ENCODE assay signal across 8 mouse cellular contexts in the genomic region with DNA sequence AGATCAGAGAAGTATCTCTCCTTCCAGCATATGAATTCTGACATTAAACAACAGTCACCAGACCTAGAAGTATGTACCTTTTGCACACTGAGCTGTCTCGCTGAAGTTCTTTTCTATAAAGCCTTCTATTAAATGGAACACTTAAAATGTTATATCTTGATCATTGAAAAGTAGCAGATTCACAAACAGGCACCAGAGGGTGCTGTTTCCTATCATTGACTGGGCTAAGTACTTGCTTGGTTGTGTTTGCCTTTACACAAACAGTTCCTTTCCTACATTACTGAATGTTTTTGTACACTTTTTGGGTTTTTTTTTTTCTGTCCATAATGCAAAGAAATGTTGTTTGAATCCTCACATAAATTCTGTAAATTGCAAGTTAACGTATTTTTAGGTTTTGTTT. TPM values are rescaled to one million over a fixed set of nuclear protein-coding genes. Genes with fewer than 3 reads are reported as not detected.
DNase-seq lines count a peak whose midpoint lies in the region; ATAC-seq and TF ChIP-seq lines count a peak whose summit lies in the region.

No protein-coding gene starts in this region.

- no peaks in the 10 kb centered on the region for H3K9me3 ChIP-seq in forebrain, postnatal 0 days (ENCODE audit: low read length)
- no peaks in the 10 kb centered on the region for H3K9me3 ChIP-seq in forebrain, embryonic 12.5 days
- H3K9me3 ChIP-seq in midbrain, postnatal 0 days (ENCODE audit: low read length): no peaks in the 10 kb centered on the region
- no peaks in the 10 kb centered on the region for H3K9me3 ChIP-seq in midbrain, embryonic 11.5 days (ENCODE audit: control insufficient read depth, low read length)
- H3K9me3 ChIP-seq in liver, postnatal 0 days (ENCODE audit: low read length): no peaks in the 10 kb centered on the region

- DNase-seq in forebrain, postnatal 0 days: peak; percentile 65
- peak; percentile 62 for DNase-seq in midbrain, postnatal 0 days (ENCODE audit: low spot score)
- DNase-seq in midbrain, embryonic 11.5 days (ENCODE audit: low spot score, missing footprints): no peak
- DNase-seq in brain, embryonic 14.5 days (ENCODE audit: low read depth): peak; percentile 75
- peak; percentile 39 for DNase-seq in liver, postnatal 0 days
- no peak for DNase-seq in ovary, adult 18-20 months (ENCODE audit: low spot score)
- DNase-seq in gastrocnemius, postnatal 10 days: no peak

- H3K36me3 ChIP-seq in forebrain, postnatal 0 days (ENCODE audit: insufficient read depth): 0 out of 2 replicates have a peak, but pooled peaks cover 3% of the 10 kb centered on the region
- H3K36me3 ChIP-seq in forebrain, embryonic 12.5 days (replicated peaks): no peaks in the 10 kb centered on the region; the same call in 1 of the 2 replicates
- no peaks in the 10 kb centered on the region for H3K36me3 ChIP-seq in midbrain, postnatal 0 days (ENCODE audit: insufficient read depth, low read length)
- no peaks in the 10 kb centered on the region for H3K36me3 ChIP-seq in midbrain, embryonic 11.5 days (ENCODE audit: control insufficient read depth, insufficient read depth, low read length)
- peaks cover 12% of the 10 kb centered on the region for H3K36me3 ChIP-seq in liver, postnatal 0 days (replicated peaks; ENCODE audit: insufficient read depth, low read length)

- TF ChIP-seq EP300 in liver, postnatal 0 days (IDR thresholded peaks at IDR 0.05; ENCODE audit: low read depth): no peak

- TF ChIP-seq POLR2A in brain, embryonic 14.5 days (IDR thresholded peaks at IDR 0.05; ENCODE audit: borderline replicate concordance, extremely low read depth, insufficient read depth, insufficient read length, poor library complexity, severe bottlenecking): no peak

- peak; percentile 73 for TF ChIP-seq CTCF in forebrain, postnatal 0 days (IDR thresholded peaks at IDR 0.05; ENCODE audit: low read depth)
- TF ChIP-seq CTCF in midbrain, postnatal 0 days (IDR thresholded peaks at IDR 0.05): peak; percentile 77
- TF ChIP-seq CTCF in brain, embryonic 14.5 days (IDR thresholded peaks at IDR 0.05; ENCODE audit: borderline replicate concordance, extremely low read depth, insufficient read depth, insufficient read length): peak; percentile 46; the same call in 1 of the 2 replicates
- TF ChIP-seq CTCF in liver, postnatal 0 days (IDR thresholded peaks at IDR 0.05; ENCODE audit: low read depth): peak; percentile 84

- H3K4me3 ChIP-seq in forebrain, postnatal 0 days (ENCODE audit: low read depth, low read length): no peak overlapping the region
- H3K4me3 ChIP-seq in forebrain, embryonic 12.5 days (replicated peaks): no peak overlapping the region
- no peak overlapping the region for H3K4me3 ChIP-seq in midbrain, postnatal 0 days (ENCODE audit: low read depth, low read length)
- H3K4me3 ChIP-seq in midbrain, embryonic 11.5 days (ENCODE audit: low read depth, low read length): no peak overlapping the region
- H3K4me3 ChIP-seq in liver, postnatal 0 days (ENCODE audit: low read depth, low read length): no peak overlapping the region

- no peaks in the 10 kb centered on the region for H3K27me3 ChIP-seq in forebrain, postnatal 0 days (ENCODE audit: insufficient read depth, low read length)
- no peaks in the 10 kb centered on the region for H3K27me3 ChIP-seq in forebrain, embryonic 12.5 days
- H3K27me3 ChIP-seq in midbrain, postnatal 0 days (ENCODE audit: insufficient read depth, low read length): no peaks in the 10 kb centered on the region
- H3K27me3 ChIP-seq in midbrain, embryonic 11.5 days (ENCODE audit: control insufficient read depth, insufficient read depth, low read length): no peaks in the 10 kb centered on the region
- H3K27me3 ChIP-seq in liver, postnatal 0 days (ENCODE audit: insufficient read depth, low read length): no peaks in the 10 kb centered on the region

- H3K4me1 ChIP-seq in forebrain, postnatal 0 days (ENCODE audit: insufficient read depth): no peaks in the 10 kb centered on the region
- H3K4me1 ChIP-seq in forebrain, embryonic 12.5 days: no peaks in the 10 kb centered on the region; the same call in 1 of the 2 replicates
- no peaks in the 10 kb centered on the region for H3K4me1 ChIP-seq in midbrain, postnatal 0 days (ENCODE audit: insufficient read depth, low read length)
- no peaks in the 10 kb centered on the region for H3K4me1 ChIP-seq in midbrain, embryonic 11.5 days (ENCODE audit: control insufficient read depth, insufficient read depth, low read length)
- 0 out of 2 replicates have a peak, but pooled peaks cover 3% of the 10 kb centered on the region for H3K4me1 ChIP-seq in liver, postnatal 0 days (ENCODE audit: insufficient read depth)

- ATAC-seq in forebrain, postnatal 0 days: no peak
- no peak for ATAC-seq in forebrain, embryonic 12.5 days (ENCODE audit: low FRiP score)
- ATAC-seq in midbrain, postnatal 0 days (ENCODE audit: low FRiP score): no peak
- ATAC-seq in midbrain, embryonic 11.5 days (ENCODE audit: low FRiP score): no peak
- ATAC-seq in liver, postnatal 0 days: peak; percentile 40; the same call in 1 of the 2 replicates

- H3K9ac ChIP-seq in forebrain, postnatal 0 days: no peak overlapping the region
- H3K9ac ChIP-seq in forebrain, embryonic 12.5 days: no peak overlapping the region
- no peak overlapping the region for H3K9ac ChIP-seq in midbrain, postnatal 0 days (replicated peaks; ENCODE audit: low read length, poor library complexity, severe bottlenecking)
- no peak overlapping the region for H3K9ac ChIP-seq in midbrain, embryonic 11.5 days (ENCODE audit: low read length)
- H3K9ac ChIP-seq in liver, postnatal 0 days (replicated peaks): no peak overlapping the region

- no peak overlapping the region for H3K27ac ChIP-seq in forebrain, postnatal 0 days (ENCODE audit: low read depth, low read length)
- H3K27ac ChIP-seq in forebrain, embryonic 12.5 days: no peak overlapping the region
- no peak overlapping the region for H3K27ac ChIP-seq in midbrain, postnatal 0 days (ENCODE audit: low read depth, low read length)
- no peak overlapping the region for H3K27ac ChIP-seq in midbrain, embryonic 11.5 days (ENCODE audit: low read depth, low read length)
- H3K27ac ChIP-seq in liver, postnatal 0 days (ENCODE audit: low read depth): no peak overlapping the region

- 85% methylated on average over 2 of the region's 2 CpGs for WGBS in forebrain, postnatal 0 days
- 84% methylated on average over 2 of the region's 2 CpGs for WGBS in forebrain, embryonic 12.5 days
- 88% methylated on average over 2 of the region's 2 CpGs for WGBS in midbrain, postnatal 0 days
- WGBS in midbrain, embryonic 11.5 days: 83% methylated on average over 2 of the region's 2 CpGs
- WGBS in liver, postnatal 0 days (ENCODE audit: insufficient replicate concordance): 58% methylated on average over 2 of the region's 2 CpGs

- H3K4me2 ChIP-seq in forebrain, postnatal 0 days (ENCODE audit: low read depth): no peak overlapping the region
- H3K4me2 ChIP-seq in forebrain, embryonic 12.5 days: no peak overlapping the region
- no peak overlapping the region for H3K4me2 ChIP-seq in midbrain, postnatal 0 days (ENCODE audit: low read depth, low read length, poor library complexity, severe bottlenecking)
- no peak overlapping the region for H3K4me2 ChIP-seq in midbrain, embryonic 11.5 days
- H3K4me2 ChIP-seq in liver, postnatal 0 days (ENCODE audit: low read depth, low read length): no peak overlapping the region

RNA-seq across cellular contexts. Expression of gene Lims1, which starts 35.9 kb away (rescaled TPM):
- total RNA-seq in forebrain, postnatal 0 days (2014; rRNA removed): 38.5 and 43.6 TPM in 2 replicates
- polyA plus RNA-seq in forebrain, postnatal 0 days (2015; fragmentation: Nextera tagmentation; extraction: Ambion mirVana): 39.1 and 51.7 TPM in 2 replicates
- polyA plus RNA-seq in forebrain, embryonic 12.5 days (2016; fragmentation: Nextera tagmentation; extraction: Ambion mirVana): 85.0 and 89.3 TPM in 2 replicates
- 32.3 and 39.4 TPM in 2 replicates for total RNA-seq in midbrain, postnatal 0 days (2014; rRNA removed)
- 41.3 and 44.0 TPM in 2 replicates for polyA plus RNA-seq in midbrain, postnatal 0 days (2015; fragmentation: Nextera tagmentation; extraction: Ambion mirVana)
- polyA plus RNA-seq in midbrain, embryonic 11.5 days (2014; fragmentation: Nextera tagmentation; extraction: Ambion mirVana): 85.7 and 88.6 TPM in 2 replicates
- polyA plus RNA-seq in brain, embryonic 14.5 days (2012; rRNA removed): 22.7 and 25.1 TPM in 2 replicates
- polyA plus RNA-seq in liver, postnatal 0 days (2015; fragmentation: Nextera tagmentation; extraction: Ambion mirVana): 60.6 and 64.4 TPM in 2 replicates
- total RNA-seq in gastrocnemius, postnatal 10 days (2021): 10 to 100 TPM; 79.4 to 94.4 TPM

Comparison
In these comparisons a context has a peak if more than half of its experiments do, and no peak if none do; other contexts are left out.
1. DNase-seq: peak in forebrain, postnatal 0 days (single experiment), midbrain, postnatal 0 days (single experiment), brain, embryonic 14.5 days (single experiment) and liver, postnatal 0 days (single experiment); none in midbrain, embryonic 11.5 days (single experiment), ovary, adult 18-20 months (single experiment) and gastrocnemius, postnatal 10 days (single experiment).
2. Peak in every context shown above with its lines, with median percentiles within 50 percentile points of each other: CTCF ChIP-seq.